Mouse (Mus musculus) midbrain, embryonic 10.5 days (tissue): ENCODE measurements around the gene Enox2. TPM values are rescaled to one million over a fixed set of nuclear protein-coding genes. Genes with fewer than 3 reads are reported as not detected.

Source experiments
- DNase-seq: peaks from one replicate; pipeline ENCODE4 v3.0.0-alpha.2; 2017; ENCODE audit warnings: low spot score
- H3K27ac ChIP-seq: fragments of 300-500 bp; sonication (generic); replicated peaks from 2 replicates; pipeline ENCODE4 v1.5.1; 2016; ENCODE audit warnings: mild to moderate bottlenecking
- H3K27me3 ChIP-seq: fragments of 300-500 bp; sonication (generic); 2 replicates; pipeline ENCODE4 v1.6.1; 2016; ENCODE audit warnings: low read depth, mild to moderate bottlenecking; ENCODE audit not compliant: poor library complexity, severe bottlenecking
- H3K36me3 ChIP-seq: fragments of 300-500 bp; sonication (generic); 2 replicates; pipeline ENCODE4 v1.6.1; 2016; ENCODE audit warnings: mild to moderate bottlenecking, moderate library complexity
- H3K4me1 ChIP-seq: fragments of 300-500 bp; sonication (generic); 2 replicates; pipeline ENCODE4 v1.6.1; 2016
- H3K4me3 ChIP-seq: fragments of 300-500 bp; sonication (generic); 2 replicates; pipeline ENCODE4 v1.5.1; 2016; ENCODE audit warnings: mild to moderate bottlenecking, moderate library complexity
- H3K9me3 ChIP-seq: fragments of 300-500 bp; sonication (generic); replicated peaks from 2 replicates; pipeline ENCODE4 v1.6.1; 2016; ENCODE audit warnings: mild to moderate bottlenecking
- WGBS: fragments of 180-500 bp; shearing (Covaris S2); methylation state at CpG from one replicate; pipeline ENCODE4 v1.1.7; 2016; 5-methylcytosine and 5-hydroxymethylcytosine counted together
- polyA plus RNA-seq: library from polyadenylated mRNA; unstranded; fragments of >200 nt; fragmentation: Nextera tagmentation; extraction: Ambion mirVana; gene quantifications from 2 replicates; pipeline ENCODE4 v1.2.1, GENCODE M21; 2016

Enox2 gene
- polyA plus RNA-seq = 8.2 and 9.8 TPM in 2 replicates

GRCm38 (mm10) chrX:49287700-49288563, at the start of gene Enox2:
TSS of gene Enox2 (minus strand) at chrX:49288259.
- DNase-seq = peak; percentile 80
- WGBS = 12% methylated on average over 24 of the region's 26 CpGs
- Histone ChIP-seq H3K27me3 (no peaks in the 10 kb centered on the region), H3K9me3 (no peaks in the 10 kb centered on the region), H3K27ac (peak within 1 kb of the TSS; percentile 87), H3K4me3 (peak within 1 kb of the TSS; percentile 62), H3K36me3 (no peaks in the 10 kb centered on the region), H3K4me1 (peaks cover 4% of the 10 kb centered on the region; the same call in 1 of the 2 replicates)

GRCm38 (mm10) chrX:49309496-49309895, 21.4 kb upstream of the Enox2 start:
- no peak overlapping the region for H3K4me3 ChIP-seq
- peak; percentile 17 for DNase-seq
- 53% methylated on average over 1 of the region's 1 CpGs for WGBS
- no peaks in the 10 kb centered on the region for H3K36me3 ChIP-seq
- no peak overlapping the region for H3K27ac ChIP-seq
- H3K9me3 ChIP-seq = no peaks in the 10 kb centered on the region
- H3K4me1 ChIP-seq = no peaks in the 10 kb centered on the region
- H3K27me3 ChIP-seq = no peaks in the 10 kb centered on the region

- no peak overlapping the region for H3K27ac ChIP-seq
- H3K4me1 ChIP-seq = no peaks in the 10 kb centered on the region
- no peak overlapping the region for H3K4me3 ChIP-seq
- H3K27me3 ChIP-seq = no peaks in the 10 kb centered on the region
- no peaks in the 10 kb centered on the region for H3K9me3 ChIP-seq
- whole genome bisulfite sequencing = 16% methylated on average over 5 of the region's 5 CpGs
- no peak for DNase-seq
- no peaks in the 10 kb centered on the region for H3K36me3 ChIP-seq
Observed at GRCm38 (mm10) chrX:49306659-49307058, 18.6 kb upstream of the Enox2 start.

GRCm38 (mm10) chrX:49279918-49280586, 8.0 kb downstream of the Enox2 start:
- no peak for DNase-seq
- Histone ChIP-seq H3K27me3 (no peaks in the 10 kb centered on the region), H3K4me3 (no peak overlapping the region), H3K36me3 (no peaks in the 10 kb centered on the region), H3K4me1 (no peaks in the 10 kb centered on the region), H3K9me3 (no peaks in the 10 kb centered on the region), H3K27ac (no peak overlapping the region)
- 83% methylated on average over 2 of the region's 2 CpGs for WGBS

- no peak for DNase-seq
- Histone ChIP-seq H3K4me1 (no peaks in the 10 kb centered on the region), H3K9me3 (no peaks in the 10 kb centered on the region), H3K36me3 (no peaks in the 10 kb centered on the region), H3K27ac (no peak overlapping the region), H3K27me3 (no peaks in the 10 kb centered on the region), H3K4me3 (no peak overlapping the region)
- WGBS = 57% methylated on average over 12 of the region's 12 CpGs
Observed at GRCm38 (mm10) chrX:49273487-49274042, 14.5 kb downstream of the Enox2 start.

GRCm38 (mm10) chrX:49250816-49251215, 37.2 kb downstream of the Enox2 start:
- Histone ChIP-seq H3K27ac (no peak overlapping the region), H3K36me3 (no peaks in the 10 kb centered on the region), H3K4me3 (no peak overlapping the region), H3K9me3 (no peaks in the 10 kb centered on the region), H3K4me1 (no peaks in the 10 kb centered on the region), H3K27me3 (no peaks in the 10 kb centered on the region)
- DNase-seq = no peak
- WGBS = 85% methylated on average over 4 of the region's 4 CpGs

GRCm38 (mm10) chrX:49225792-49226426, 62.1 kb downstream of the Enox2 start:
- H3K4me1 ChIP-seq = peaks cover 6% of the 10 kb centered on the region; the same call in 1 of the 2 replicates
- no peaks in the 10 kb centered on the region for H3K9me3 ChIP-seq
- 62% methylated on average over 1 of the region's 1 CpGs for WGBS
- H3K36me3 ChIP-seq = no peaks in the 10 kb centered on the region
- no peak overlapping the region for H3K4me3 ChIP-seq
- H3K27me3 ChIP-seq = no peaks in the 10 kb centered on the region
- DNase-seq = no peak
- H3K27ac ChIP-seq = no peak overlapping the region

GRCm38 (mm10) chrX:49216422-49216821, 71.6 kb downstream of the Enox2 start:
- Histone ChIP-seq H3K27me3 (no peaks in the 10 kb centered on the region), H3K27ac (no peak overlapping the region), H3K36me3 (no peaks in the 10 kb centered on the region), H3K9me3 (no peaks in the 10 kb centered on the region), H3K4me1 (no peaks in the 10 kb centered on the region), H3K4me3 (no peak overlapping the region)
- DNase-seq = no peak
- 88% methylated on average over 3 of the region's 3 CpGs for WGBS

GRCm38 (mm10) chrX:49196386-49196785, 91.7 kb downstream of the Enox2 start:
- DNase-seq = no peak
- Histone ChIP-seq H3K4me1 (0 out of 2 replicates have a peak, but pooled peaks cover 4% of the 10 kb centered on the region), H3K4me3 (no peak overlapping the region), H3K36me3 (no peaks in the 10 kb centered on the region), H3K9me3 (no peaks in the 10 kb centered on the region), H3K27ac (no peak overlapping the region), H3K27me3 (no peaks in the 10 kb centered on the region)
- WGBS = 71% methylated on average over 4 of the region's 4 CpGs

GRCm38 (mm10) chrX:49181136-49181535, 106.9 kb downstream of the Enox2 start:
- Histone ChIP-seq H3K27me3 (no peaks in the 10 kb centered on the region), H3K4me3 (no peak overlapping the region), H3K36me3 (no peaks in the 10 kb centered on the region), H3K9me3 (no peaks in the 10 kb centered on the region), H3K4me1 (no peaks in the 10 kb centered on the region), H3K27ac (no peak overlapping the region)
- 83% methylated on average over 3 of the region's 3 CpGs for WGBS
- DNase-seq = no peak

- Histone ChIP-seq H3K27ac (no peak overlapping the region), H3K9me3 (no peaks in the 10 kb centered on the region), H3K27me3 (no peaks in the 10 kb centered on the region), H3K36me3 (no peaks in the 10 kb centered on the region), H3K4me1 (no peaks in the 10 kb centered on the region), H3K4me3 (no peak overlapping the region)
- WGBS = 88% methylated on average over 3 of the region's 3 CpGs
- no peak for DNase-seq
Observed at GRCm38 (mm10) chrX:49178670-49179069, 109.4 kb downstream of the Enox2 start.

GRCm38 (mm10) chrX:49154280-49154679, 133.8 kb downstream of the Enox2 start:
- 72% methylated on average over 2 of the region's 2 CpGs for WGBS
- Histone ChIP-seq H3K4me1 (no peaks in the 10 kb centered on the region), H3K27ac (no peak overlapping the region), H3K36me3 (no peaks in the 10 kb centered on the region), H3K27me3 (no peaks in the 10 kb centered on the region), H3K4me3 (no peak overlapping the region), H3K9me3 (no peaks in the 10 kb centered on the region)
- DNase-seq = no peak
